In genomic region chr17:77642355-77642754, GRCm38 (mm10) we compare ENCODE assay signal across 23 mouse cellular contexts.
"Had no signal": no experiment of that assay in that cellular context is flagged by ENCODE, and none has a peak within 500 bp of the region (broad histone marks: within the 10 kb centered on the region; RNA-seq: fewer than 3 reads in every experiment).

No protein-coding gene starts in this region.

- H3K9me3 ChIP-seq: kidney, embryonic 15.5 days; limb, embryonic 15.5 days; midbrain, embryonic 13.5 days had no signal

- H3K4me1 ChIP-seq: kidney, embryonic 15.5 days; limb, embryonic 12.5 days; limb, embryonic 15.5 days; liver, embryonic 12.5 days; liver, embryonic 15.5 days; midbrain, embryonic 13.5 days had no signal

- H3K36me3 ChIP-seq: kidney, embryonic 15.5 days; limb, embryonic 12.5 days; limb, embryonic 15.5 days; liver, embryonic 12.5 days; liver, embryonic 15.5 days; midbrain, embryonic 13.5 days had no signal

- H3K27me3 ChIP-seq: kidney, embryonic 15.5 days; limb, embryonic 12.5 days; limb, embryonic 15.5 days; liver, embryonic 12.5 days; liver, embryonic 15.5 days; midbrain, embryonic 13.5 days had no signal

- DNase-seq: kidney, adult 8-10 months; kidney, postnatal 14 days; kidney, postnatal 4 days; layer of hippocampus, adult 9-11 months; layer of hippocampus, postnatal 36 days; left cerebral cortex, postnatal 4 days; lung, adult 2 months; lung, postnatal 14 days; lung, postnatal 4 days; right cerebral cortex, postnatal 14 days; right cerebral cortex, postnatal 4 days; thymus, adult 2 months; thymus, postnatal 14 days; thymus, postnatal 4 days had no signal

- H3K4me2 ChIP-seq: kidney, embryonic 15.5 days; limb, embryonic 12.5 days; limb, embryonic 15.5 days; liver, embryonic 12.5 days; liver, embryonic 15.5 days; midbrain, embryonic 13.5 days had no signal

- H3K9ac ChIP-seq: kidney, embryonic 15.5 days; limb, embryonic 12.5 days; limb, embryonic 15.5 days; liver, embryonic 12.5 days; liver, embryonic 15.5 days; midbrain, embryonic 13.5 days had no signal

- H3K4me3 ChIP-seq: kidney, embryonic 15.5 days; layer of hippocampus, adult 2 months; limb, embryonic 12.5 days; limb, embryonic 15.5 days; liver, embryonic 12.5 days; liver, embryonic 15.5 days; midbrain, embryonic 13.5 days had no signal

- ATAC-seq: liver, embryonic 12.5 days; midbrain, embryonic 13.5 days; midbrain, embryonic 16.5 days had no signal

- H3K27ac ChIP-seq: kidney, embryonic 15.5 days; layer of hippocampus, adult 2 months; limb, embryonic 12.5 days; limb, embryonic 15.5 days; liver, embryonic 12.5 days; liver, embryonic 15.5 days; midbrain, embryonic 13.5 days; stomach, postnatal 0 days had no signal
